Mouse (Mus musculus) limb, embryonic 12.5 days (tissue): ENCODE measurements around the gene Elovl1. TPM values are rescaled to one million over a fixed set of nuclear protein-coding genes. Genes with fewer than 3 reads are reported as not detected.

Experiments
- ATAC-seq: fragments of 200-750 bp; cut with Nextera tagmentation; 2 replicates; pipeline ENCODE4 v1.8.0; 2017; ENCODE audit warnings: low read depth, moderate TSS enrichment; ENCODE audit not compliant: insufficient number of reproducible peaks, insufficient read depth, low FRiP score, low TSS enrichment
- H3K27ac ChIP-seq: fragments of 300-500 bp; sonication (generic); 2 replicates; pipeline ENCODE4 v1.5.1; 2016; ENCODE audit warnings: mild to moderate bottlenecking, moderate library complexity
- H3K27me3 ChIP-seq: fragments of 300-500 bp; sonication (generic); 2 replicates; pipeline ENCODE4 v1.6.1; 2016; ENCODE audit warnings: mild to moderate bottlenecking, moderate library complexity
- H3K36me3 ChIP-seq: fragments of 300-500 bp; sonication (generic); 2 replicates; pipeline ENCODE4 v1.6.1; 2016; ENCODE audit warnings: mild to moderate bottlenecking, moderate library complexity
- H3K4me1 ChIP-seq: fragments of 300-500 bp; sonication (generic); replicated peaks from 2 replicates; pipeline ENCODE4 v1.6.1; 2016
- H3K4me2 ChIP-seq: fragments of 300-500 bp; sonication (generic); 2 replicates; pipeline ENCODE4 v1.6.1; 2016; ENCODE audit warnings: mild to moderate bottlenecking, moderate library complexity
- H3K4me3 ChIP-seq: fragments of 300-500 bp; sonication (generic); replicated peaks from 2 replicates; pipeline ENCODE4 v1.5.1; 2016; ENCODE audit warnings: mild to moderate bottlenecking
- H3K9ac ChIP-seq: fragments of 300-500 bp; sonication (generic); replicated peaks from 2 replicates; pipeline ENCODE4 v1.6.1; 2016; ENCODE audit warnings: mild to moderate bottlenecking, moderate library complexity
- H3K9me3 ChIP-seq: fragments of 300-500 bp; sonication (generic); 2 replicates; pipeline ENCODE4 v1.6.1; 2016; ENCODE audit warnings: mild to moderate bottlenecking, moderate library complexity
- whole genome bisulfite sequencing: fragments of 180-500 bp; shearing (Covaris S2); methylation state at CpG from one replicate; pipeline ENCODE4 v1.1.7; 2016; 5-methylcytosine and 5-hydroxymethylcytosine counted together
- polyA plus RNA-seq: library from polyadenylated mRNA; unstranded; fragments of >200 nt; fragmentation: Nextera tagmentation; extraction: Ambion mirVana; gene quantifications from 2 replicates; pipeline ENCODE4 v1.2.1, GENCODE M21; 2016

The Elovl1 gene
- polyA plus RNA-seq, 1 experiment from 2014 or later = 37.8 TPM

- Histone ChIP-seq H3K4me2 (no peak overlapping the region), H3K9me3 (no peaks in the 10 kb centered on the region), H3K4me1 (peaks cover 11% of the 10 kb centered on the region), H3K36me3 (no peaks in the 10 kb centered on the region), H3K4me3 (no peak overlapping the region), H3K9ac (no peak overlapping the region), H3K27me3 (no peaks in the 10 kb centered on the region), H3K27ac (0 out of 2 replicates have a peak overlapping the region, but pooled peaks have one; percentile 4)
- no peak for ATAC-seq
- 15% methylated on average over 6 of the region's 6 CpGs for WGBS
Observed at GRCm38 (mm10) chr4:118471281-118471680, 43.4 kb downstream of the Elovl1 start.

GRCm38 (mm10) chr4:118472687-118473086, 44.8 kb downstream of the Elovl1 start:
- Histone ChIP-seq H3K9ac (no peak overlapping the region), H3K4me1 (peaks cover 19% of the 10 kb centered on the region), H3K4me3 (no peak overlapping the region), H3K36me3 (no peaks in the 10 kb centered on the region), H3K9me3 (no peaks in the 10 kb centered on the region), H3K27me3 (no peaks in the 10 kb centered on the region), H3K27ac (no peak overlapping the region), H3K4me2 (no peak overlapping the region)
- WGBS = 89% methylated on average over 11 of the region's 11 CpGs
- ATAC-seq = no peak

- H3K9me3 ChIP-seq = no peaks in the 10 kb centered on the region
- no peak overlapping the region for H3K4me2 ChIP-seq
- WGBS = 33% methylated on average over 15 of the region's 15 CpGs
- ATAC-seq = no peak
- no peak overlapping the region for H3K4me3 ChIP-seq
- H3K27me3 ChIP-seq = no peaks in the 10 kb centered on the region
- H3K4me1 ChIP-seq = peaks cover 8% of the 10 kb centered on the region
- no peak overlapping the region for H3K27ac ChIP-seq
- no peaks in the 10 kb centered on the region for H3K36me3 ChIP-seq
- H3K9ac ChIP-seq = no peak overlapping the region
Observed at GRCm38 (mm10) chr4:118476773-118477530, 49.1 kb downstream of the Elovl1 start.

Other genes starting within 250 kb of the Elovl1 start
- gene Kdm4a, start 248.1 kb upstream of the Elovl1 start, polyA plus RNA-seq = 58.0 and 58.1 TPM in 2 replicates
- 69.6 and 72.2 TPM in 2 replicates for gene Ptprf, start 136.7 kb upstream of the Elovl1 start, polyA plus RNA-seq
- 11.1 and 11.7 TPM in 2 replicates for gene Szt2, start 18.8 kb upstream of the Elovl1 start, polyA plus RNA-seq
- 116 and 127 TPM in 2 replicates for gene Med8, start 18.8 kb upstream of the Elovl1 start, polyA plus RNA-seq
- gene Cdc20, start 9.3 kb downstream of the Elovl1 start, polyA plus RNA-seq = 285 and 296 TPM in 2 replicates
- gene Mpl, start 29.4 kb downstream of the Elovl1 start, polyA plus RNA-seq = 0.64 TPM in 2 replicates
- gene Tie1, start 62.0 kb downstream of the Elovl1 start, polyA plus RNA-seq = 16.6 and 18.4 TPM in 2 replicates
- gene 2610528J11Rik, start 98.9 kb downstream of the Elovl1 start, polyA plus RNA-seq = 0.73 and 1.6 TPM in 2 replicates
- gene Tmem125, start 116.0 kb downstream of the Elovl1 start, polyA plus RNA-seq = 0.58 and 1.2 TPM in 2 replicates
- 0.23 and 0.45 TPM in 2 replicates for gene Cfap57, start 192.7 kb downstream of the Elovl1 start, polyA plus RNA-seq
- gene Ebna1bp2, start 192.7 kb downstream of the Elovl1 start, polyA plus RNA-seq = 158 and 159 TPM in 2 replicates
- gene Olfr62, start 230.9 kb downstream of the Elovl1 start, polyA plus RNA-seq = not detected in 2 replicates